Mouse (Mus musculus): ENCODE measurements around the gene C2.

Gene C2

DNA sequence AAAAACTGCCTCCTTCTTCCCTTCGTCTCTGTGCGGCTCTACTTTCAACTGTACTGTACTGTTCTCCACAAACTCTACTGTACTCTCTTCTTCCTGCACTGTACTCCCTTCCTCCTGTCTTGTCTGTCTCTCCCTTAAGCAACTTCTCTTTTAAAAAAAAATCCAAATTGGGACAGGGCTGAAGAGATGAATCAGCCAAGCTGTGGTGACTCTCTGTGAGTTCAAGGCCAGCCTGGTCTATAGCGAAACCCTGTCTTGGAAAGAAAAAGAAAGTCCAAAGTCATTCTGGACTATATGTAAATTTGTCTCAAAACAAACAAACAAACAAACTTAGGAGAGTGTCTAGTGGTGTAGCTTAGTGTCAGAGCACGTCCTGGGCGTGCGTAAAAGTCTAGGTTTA, 23.7 kb downstream of the C2 start:
- CTCF ChIA-PET = interaction anchor here in 1 of 4 experiments (0.7 kb wide), 1 partner anchor 18 kb away, joined by 3 read pairs; no protein-coding TSS in a partner anchor
- POLR2A ChIA-PET = interaction anchor here in 2 of 4 experiments (1.3 to 2.1 kb wide), 4 partner anchors 10 to 270 kb away, joined by 3 to 7 read pairs (median 4); partner anchors contain the start of genes Agpat1 (in 1 of the 2), Neu1 (in 1 of the 2) and Rnf5 (in 1 of the 2)

DNA sequence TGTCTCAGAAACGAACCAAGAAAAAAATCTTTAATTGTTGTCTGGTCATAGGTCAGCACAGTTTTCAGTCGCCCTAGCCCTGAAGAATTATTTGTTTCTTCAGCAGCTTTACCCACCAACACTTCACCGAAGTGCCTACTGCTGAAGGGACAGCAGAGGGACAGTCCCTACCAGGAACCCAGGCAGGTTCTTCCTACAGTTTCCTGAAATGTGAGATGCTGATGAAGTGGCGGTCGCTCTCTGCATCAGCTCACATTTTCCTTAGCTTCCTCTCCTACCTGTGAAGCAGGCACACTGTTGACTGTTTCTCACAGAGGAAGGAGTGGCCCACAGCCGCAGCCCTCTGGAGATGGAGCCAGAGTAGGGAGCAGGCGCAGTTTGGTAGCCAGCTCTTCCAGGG, 32.1 kb downstream of the C2 start:
- POLR2A ChIA-PET = interaction anchor here in 2 of 4 experiments (0.8 to 1.5 kb wide), 3 partner anchors 14 to 28 kb away, joined by 3 to 4 read pairs (median 4); partner anchors contain the start of genes Skiv2l (in 1 of the 2) and Zbtb12 (in 1 of the 2)
- CTCF ChIA-PET = interaction anchor here (0.5 to 2.4 kb wide), 6 partner anchors 10 to 462 kb away, joined by 3 to 8 read pairs (median 6); no protein-coding TSS in a partner anchor

DNA sequence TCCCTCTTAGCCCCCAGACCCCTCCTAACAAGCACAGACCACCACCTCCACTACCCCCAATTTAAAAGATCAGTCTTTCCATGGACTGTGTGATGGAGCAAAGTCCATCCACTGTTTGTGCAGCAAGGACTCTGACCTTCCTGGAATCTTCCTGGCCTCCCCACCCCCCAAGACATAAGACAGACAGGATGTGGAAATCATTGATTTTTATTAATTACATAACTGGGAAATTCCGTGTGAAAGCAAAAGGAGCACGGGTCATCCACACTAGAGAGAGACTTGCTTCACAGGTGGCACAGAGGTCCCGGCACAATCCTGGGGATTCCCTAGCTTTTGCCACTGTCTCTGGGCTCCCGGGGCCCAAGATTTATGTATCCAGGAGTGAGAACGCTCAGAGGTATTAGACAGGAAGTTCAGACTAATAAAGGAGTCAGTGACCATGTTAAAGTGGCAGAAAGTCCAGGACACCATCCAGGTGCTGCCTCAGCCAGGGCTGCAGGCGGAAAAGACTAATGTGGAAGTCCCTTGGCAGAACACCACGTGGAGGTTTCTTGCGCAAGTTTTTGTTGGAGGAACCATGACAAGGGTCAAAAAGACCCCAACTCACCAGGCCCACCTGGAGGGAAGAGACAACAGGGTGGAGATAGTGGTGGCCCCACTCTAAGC, 35.5 kb downstream of the C2 start, which contains the start of gene Cfb:
TSS of gene Cfb (minus strand) at position 103 of the 666 bp plus-strand sequence.
- ChIA-PET CTCF (interaction anchor here in 1 of 4 experiments (1.2 kb wide), 1 partner anchor 8 kb away, joined by 3 read pairs; no protein-coding TSS in a partner anchor), POLR2A (interaction anchor here in 2 of 4 experiments (0.5 to 1.2 kb wide), 6 partner anchors 7 to 163 kb away, joined by 3 to 4 read pairs (median 3); partner anchors contain the start of gene Neu1 (in 1 of the 2))

GRCm38 (mm10) chr17:34861704-34862415, 36.2 kb downstream of the C2 start:
- ChIA-PET CTCF (interaction anchor here in 1 of 4 experiments (0.8 kb wide), 1 partner anchor 72 kb away, joined by 3 read pairs; no protein-coding TSS in a partner anchor), POLR2A (interaction anchor here in 2 of 4 experiments (0.5 to 1.2 kb wide), 7 partner anchors 8 to 211 kb away, joined by 3 to 4 read pairs (median 3); partner anchors contain the start of gene Neu1 (in 1 of the 2))

DNA sequence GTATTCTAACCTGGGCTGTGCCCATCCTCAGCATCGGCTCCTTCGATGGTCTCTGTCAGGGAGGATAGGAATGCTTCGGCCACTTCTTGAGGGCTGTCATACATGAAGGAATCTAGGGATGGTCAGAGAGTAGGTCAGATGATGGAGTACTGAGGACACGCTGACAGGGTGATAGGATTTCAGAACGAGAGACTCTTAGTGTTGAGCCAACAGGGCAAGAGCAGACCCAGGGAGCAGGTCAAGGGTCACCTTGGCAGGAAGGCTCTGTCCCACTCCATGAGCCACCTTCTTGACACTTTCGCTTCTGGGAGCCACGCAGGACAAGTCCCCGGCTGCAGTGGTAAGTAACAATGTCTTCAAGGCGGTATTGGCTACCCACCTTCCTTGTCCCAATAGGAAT, 37.6 kb downstream of the C2 start:
- ChIA-PET POLR2A (interaction anchor here in 3 of 4 experiments (0.5 to 1.1 kb wide), 3 partner anchors 11 to 333 kb away, joined by 3 read pairs; partner anchors contain the start of genes Ltb (in 1 of the 3) and Skiv2l (in 1 of the 3)), CTCF (interaction anchor here in 1 of 4 experiments (0.6 kb wide), 1 partner anchor 40 kb away, joined by 6 read pairs; no protein-coding TSS in a partner anchor)

GRCm38 (mm10) chr17:34858670-34859069, 39.4 kb downstream of the C2 start:
- CTCF ChIA-PET = interaction anchor here in 2 of 4 experiments (0.7 to 1.0 kb wide), 2 partner anchors 36 to 53 kb away, joined by 3 read pairs; no protein-coding TSS in a partner anchor
- POLR2A ChIA-PET = interaction anchor here in 2 of 4 experiments (0.7 to 1.0 kb wide), 2 partner anchors 9 to 52 kb away, joined by 3 to 13 read pairs; partner anchors contain the start of genes Nelfe (in 1 of the 2) and Skiv2l (in 1 of the 2)

DNA sequence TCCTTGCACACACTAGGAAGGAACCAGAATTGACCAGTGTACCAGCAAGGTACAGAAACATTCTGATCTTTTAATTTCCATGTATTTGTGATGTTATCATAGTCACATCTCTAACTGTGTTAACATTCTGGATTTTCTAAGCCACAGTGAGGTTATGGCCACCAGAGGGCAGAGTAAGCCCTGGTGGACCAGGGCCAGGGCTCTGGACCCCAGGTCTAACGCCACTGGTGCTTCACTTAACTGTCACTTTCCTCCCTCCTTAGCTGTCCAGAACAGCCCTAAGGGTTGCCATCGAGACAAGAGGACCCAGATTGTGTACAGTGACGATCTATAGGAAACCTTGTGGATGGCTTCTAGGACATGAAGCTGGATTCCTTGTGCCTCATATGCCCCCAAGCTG, 42.2 kb downstream of the C2 start:
- POLR2A ChIA-PET = interaction anchor here (0.5 to 3.2 kb wide), 19 partner anchors 12 to 395 kb away, joined by 3 to 29 read pairs (median 3); partner anchors contain the start of genes Atf6b (in 1 of the 4), Gm20547 (in 1 of the 4) and Lsm2 (in 1 of the 4)
- CTCF ChIA-PET = interaction anchor here (0.6 to 2.3 kb wide), 35 partner anchors 10 to 864 kb away, joined by 3 to 18 read pairs (median 4); partner anchors contain the start of genes Zbtb12 (in 2 of the 4), Ddah2 (in 1 of the 4), Gm20547 (in 1 of the 4) and Neu1 (in 1 of the 4)

- CTCF ChIA-PET = interaction anchor here in 3 of 4 experiments (1.1 to 2.3 kb wide), 6 partner anchors 9 to 94 kb away, joined by 3 to 18 read pairs (median 4); partner anchors contain the start of gene Gm20547 (in 1 of the 3)
Observed at GRCm38 (mm10) chr17:34854761-34855160, 43.3 kb downstream of the C2 start.

GRCm38 (mm10) chr17:34853511-34853910, 44.6 kb downstream of the C2 start:
- ChIA-PET POLR2A (interaction anchor here in 3 of 4 experiments (0.6 to 2.8 kb wide), 6 partner anchors 10 to 96 kb away, joined by 3 to 11 read pairs (median 3); no protein-coding TSS in a partner anchor), CTCF (interaction anchor here in 2 of 4 experiments (0.7 to 1.1 kb wide), 2 partner anchors 9 to 10 kb away, joined by 3 to 4 read pairs; no protein-coding TSS in a partner anchor)

More at GRCm38 (mm10) chr17:34854761-34855160, 43.3 kb downstream of the C2 start:
- POLR2A ChIA-PET = interaction anchor here in 3 of 4 experiments (0.7 to 3.2 kb wide), 8 partner anchors 10 to 126 kb away, joined by 3 to 29 read pairs (median 4); partner anchors contain the start of gene Lsm2 (in 1 of the 3)

- ChIA-PET CTCF (interaction anchor here in 3 of 4 experiments (0.6 to 1.2 kb wide), 4 partner anchors 13 to 231 kb away, joined by 3 to 6 read pairs (median 4); partner anchors contain the start of genes Dxo (in 1 of the 3) and Stk19 (in 1 of the 3)), POLR2A (interaction anchor here in 3 of 4 experiments (0.9 to 4.1 kb wide), 6 partner anchors 12 to 271 kb away, joined by 3 to 31 read pairs (median 6); partner anchors contain the start of genes Dxo (in 3 of the 3), Stk19 (in 3 of the 3) and Csnk2b (in 1 of the 3))
Observed at GRCm38 (mm10) chr17:34850517-34851125, 47.4 kb downstream of the C2 start.

DNA sequence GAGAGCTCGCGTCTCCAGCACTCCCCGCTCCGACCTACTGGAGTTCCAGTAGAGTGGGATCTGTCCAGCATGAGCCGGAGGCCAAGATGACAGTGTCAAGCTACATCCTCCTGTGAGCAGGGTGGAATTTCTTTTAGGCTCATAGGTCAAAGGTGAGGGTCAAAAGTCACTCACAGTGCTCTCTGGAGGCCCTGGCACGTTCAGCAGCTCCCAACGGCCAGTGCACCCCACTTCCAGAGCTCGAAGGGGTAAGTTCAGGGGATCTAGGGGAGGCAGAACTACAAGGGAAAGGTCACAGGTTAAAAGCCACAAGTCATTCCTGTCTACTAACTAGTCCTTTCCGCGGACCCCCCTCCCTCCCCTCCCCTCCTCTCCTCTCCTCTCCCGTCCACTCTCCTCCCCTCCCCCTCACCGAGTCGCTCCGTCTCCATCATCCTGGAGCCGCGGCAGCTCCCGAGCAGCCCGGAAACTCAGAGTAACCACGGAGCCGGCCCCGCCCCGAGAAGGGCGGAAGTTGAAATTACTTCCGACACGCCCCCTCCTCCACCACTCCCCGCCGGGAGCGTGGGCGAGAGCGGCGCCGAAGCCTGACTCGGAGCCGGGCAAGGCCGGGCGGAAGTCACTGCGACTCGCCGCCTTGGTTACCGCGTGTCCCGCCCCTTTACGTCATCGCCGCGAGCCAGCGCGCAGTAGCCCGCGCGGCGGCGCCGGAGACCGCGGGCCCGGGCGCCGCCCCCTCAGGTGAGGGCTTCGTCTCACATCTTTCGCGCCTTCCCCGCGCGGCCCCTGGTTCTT, 48.1 kb downstream of the C2 start, which contains the start of the genes Skiv2l and Nelfe:
TSS of gene Skiv2l (minus strand) at position 489 of the 795 bp plus-strand sequence.
TSS of gene Nelfe (plus strand) at position 670 of the 795 bp plus-strand sequence.
- ChIA-PET POLR2A (interaction anchor here in 3 of 4 experiments (0.6 to 4.1 kb wide), 32 partner anchors 9 to 948 kb away, joined by 3 to 31 read pairs (median 4); partner anchors contain the start of genes Dxo (in 3 of the 3), Stk19 (in 3 of the 3), Agpat1 (in 2 of the 3) and Atf6b (in 1 of the 3)), CTCF (interaction anchor here in 3 of 4 experiments (0.6 to 1.4 kb wide), 5 partner anchors 12 to 231 kb away, joined by 3 to 6 read pairs (median 4); partner anchors contain the start of genes Dxo (in 1 of the 3) and Stk19 (in 1 of the 3))

- ChIA-PET POLR2A (interaction anchor here in 3 of 4 experiments (0.6 to 4.1 kb wide), 4 partner anchors 10 to 451 kb away, joined by 4 to 31 read pairs (median 6); partner anchors contain the start of genes Dxo (in 2 of the 3) and Stk19 (in 2 of the 3)), CTCF (no interaction called here)
Observed at GRCm38 (mm10) chr17:34847615-34848014, 50.5 kb downstream of the C2 start.

DNA sequence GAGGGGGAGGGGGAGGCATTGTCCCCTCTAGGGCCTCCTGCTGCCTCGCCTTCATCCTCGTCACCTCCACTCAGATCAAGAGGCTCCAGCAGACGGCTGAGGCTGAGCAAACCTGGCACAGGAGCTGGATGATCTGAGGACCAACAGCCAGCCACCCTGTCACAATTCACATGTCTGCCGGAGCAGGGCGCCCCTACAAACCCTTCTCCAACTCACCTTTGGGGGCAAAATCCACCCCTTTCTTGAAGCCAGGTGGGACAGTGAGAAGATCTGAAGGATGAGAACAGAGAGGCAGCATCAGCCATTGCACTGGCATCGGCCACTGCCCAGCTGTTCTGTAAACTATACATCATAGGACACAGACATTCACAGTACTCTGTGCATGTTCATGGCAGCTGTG, 50.9 kb downstream of the C2 start:
- ChIA-PET CTCF (interaction anchor here in 1 of 4 experiments (0.6 kb wide), 1 partner anchor 241 kb away, joined by 3 read pairs; no protein-coding TSS in a partner anchor), POLR2A (interaction anchor here in 3 of 4 experiments (0.6 to 4.1 kb wide), 3 partner anchors 10 to 12 kb away, joined by 4 to 31 read pairs (median 8); partner anchors contain the start of genes Dxo (in 2 of the 3) and Stk19 (in 2 of the 3))

DNA sequence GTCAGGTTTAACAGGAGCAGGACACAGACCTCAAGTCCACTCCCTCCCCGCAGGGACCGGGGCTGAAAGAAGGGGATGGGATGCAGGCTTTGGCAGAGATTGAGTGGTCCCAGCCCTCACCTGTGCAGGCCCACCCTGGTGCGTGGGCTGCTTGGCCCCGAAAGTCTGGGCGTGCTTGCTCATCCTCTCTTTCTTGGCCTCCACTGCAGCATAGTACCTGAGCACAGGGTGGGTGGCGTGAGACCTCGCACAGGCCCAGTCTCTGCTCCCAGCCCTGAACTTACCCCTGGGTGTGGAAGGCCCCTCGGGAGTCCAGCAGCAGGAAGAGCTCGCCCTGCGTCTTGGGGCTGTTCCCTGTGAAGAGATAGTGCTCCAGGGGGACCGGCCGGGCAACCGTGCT, 53.2 kb downstream of the C2 start:
- ChIA-PET CTCF (interaction anchor here in 1 of 4 experiments (0.6 kb wide), 1 partner anchor 198 kb away, joined by 8 read pairs; the partner anchor contains the start of gene Atf6b), POLR2A (interaction anchor here in 1 of 4 experiments (1.4 to 1.6 kb wide), 2 partner anchors 12 to 105 kb away, joined by 3 to 5 read pairs; no protein-coding TSS in a partner anchor)

GRCm38 (mm10) chr17:34840736-34841307, 57.2 kb downstream of the C2 start:
- CTCF ChIA-PET = interaction anchor here in 2 of 4 experiments (0.9 to 1.1 kb wide), 2 partner anchors 15 to 82 kb away, joined by 3 read pairs; no protein-coding TSS in a partner anchor
- POLR2A ChIA-PET = interaction anchor here in 2 of 4 experiments (1.2 to 4.9 kb wide), 5 partner anchors 9 to 124 kb away, joined by 4 to 23 read pairs (median 5); partner anchors contain the start of genes Skiv2l (in 2 of the 2) and Nelfe (in 1 of the 2)

All from embryonic stem cell, embryonic (primary cell).